Mouse (Mus musculus) layer of hippocampus, adult 9-11 months (tissue): ENCODE measurements at regions not wholly inside any gene's neighbourhood (a gene's known extent, or its start where the extent isn't known, plus 50 kb on each side); places are given as distances from the start of the nearest gene placed in this dataset.

Source experiments
- DNase-seq: peaks from one replicate; pipeline ENCODE4 v3.0.0; 2022

- DNase-seq: no peak
Measured at GRCm38 (mm10) chr4:7206987-7207386, 1031.9 kb downstream of the Car8 start.

GRCm38 (mm10) chr4:7201816-7202215, 1037.0 kb downstream of the Car8 start:
- no peak for DNase-seq

DNA sequence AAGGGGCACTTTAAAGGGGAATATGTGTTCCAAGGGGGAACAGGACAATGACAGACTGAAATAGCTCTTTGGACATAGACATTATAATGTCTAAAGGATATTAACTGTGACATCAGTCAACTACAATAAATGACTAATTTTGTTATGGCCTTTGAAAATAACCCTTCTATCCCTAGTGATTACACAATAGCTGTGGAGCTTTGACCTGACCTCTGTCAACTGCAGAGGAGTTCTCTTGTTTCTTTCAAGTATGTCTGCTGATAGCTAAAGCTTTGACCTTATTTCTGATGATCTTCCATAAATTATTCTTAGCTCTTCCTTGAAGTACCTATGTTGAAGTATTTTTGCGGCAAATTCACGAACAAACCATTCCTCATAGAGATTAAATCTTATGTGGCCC, 1038.9 kb downstream of the Car8 start:
- no peak for DNase-seq

GRCm38 (mm10) chr4:7199052-7199451, 1039.8 kb downstream of the Car8 start:
- no peak for DNase-seq

- no peak for DNase-seq
Measured at GRCm38 (mm10) chr4:7196570-7196969, 1042.3 kb downstream of the Car8 start.

- no peak for DNase-seq
Measured at GRCm38 (mm10) chr4:7195619-7196018, 1043.2 kb downstream of the Car8 start.

DNA sequence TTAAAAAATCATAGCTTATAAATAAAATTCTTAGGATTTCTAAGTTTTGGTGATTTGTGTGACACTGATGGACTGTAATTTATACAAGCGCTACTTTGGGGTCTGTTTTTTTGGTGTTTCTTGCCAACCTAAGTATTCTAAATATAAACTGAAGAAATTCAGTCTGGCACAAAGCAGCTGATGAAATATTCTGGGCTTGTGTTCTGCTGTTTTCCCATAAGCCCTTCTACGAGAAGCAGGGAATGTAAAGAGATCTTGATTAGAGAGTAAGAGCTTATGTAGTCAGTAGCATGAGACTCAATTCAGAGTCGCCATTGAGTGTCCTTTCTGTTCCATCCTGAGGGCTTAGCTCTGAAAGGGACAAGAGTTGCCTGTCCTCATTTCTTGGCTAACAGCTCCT, 1046.9 kb downstream of the Car8 start:
- DNase-seq: no peak

DNA sequence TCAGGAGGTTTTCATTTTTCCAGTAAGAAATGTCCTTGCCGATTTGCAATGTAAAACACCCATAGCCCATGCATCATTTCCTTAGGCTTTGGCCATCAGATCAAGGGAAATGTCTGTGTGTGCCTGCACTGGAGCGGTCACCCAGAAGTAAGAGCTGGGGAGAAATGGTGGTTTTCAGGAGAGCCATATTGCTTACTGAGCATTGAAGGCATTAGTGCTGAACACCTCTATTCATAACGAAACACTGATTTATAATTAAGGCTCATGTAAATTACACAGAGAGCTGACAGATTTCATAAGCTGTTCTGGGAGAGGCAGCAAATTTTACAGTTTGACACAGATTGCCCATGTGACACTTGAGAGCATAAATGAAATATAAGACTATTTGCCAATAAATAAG, 1047.6 kb downstream of the Car8 start:
- DNase-seq: no peak

DNA sequence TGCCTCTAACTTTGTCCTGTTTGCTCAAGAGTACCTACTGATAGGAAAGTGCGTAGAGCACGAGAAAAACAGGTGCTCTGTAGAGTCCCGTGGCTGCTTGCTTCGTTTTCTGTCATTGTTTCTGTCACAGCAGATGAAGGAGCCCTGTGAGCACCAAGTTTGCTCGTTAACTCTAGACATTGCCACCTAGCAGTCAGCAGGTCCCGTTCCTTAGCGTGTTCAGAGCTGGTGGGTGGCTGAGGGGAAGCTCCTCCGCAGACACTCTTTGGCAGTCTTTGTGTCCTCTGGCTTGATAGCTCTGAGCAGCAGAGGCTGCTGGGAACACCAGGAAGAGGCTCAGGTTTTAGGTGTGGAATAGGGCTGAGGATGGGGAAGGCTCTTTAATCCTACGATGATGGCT, 1063.8 kb downstream of the Car8 start:
- DNase-seq: no peak

GRCm38 (mm10) chr4:7172528-7173306, 1066.1 kb downstream of the Car8 start:
- DNase-seq: peak; percentile 14

- DNase-seq: no peak
Measured at GRCm38 (mm10) chr4:7171637-7172417, 1067.0 kb downstream of the Car8 start.

DNA sequence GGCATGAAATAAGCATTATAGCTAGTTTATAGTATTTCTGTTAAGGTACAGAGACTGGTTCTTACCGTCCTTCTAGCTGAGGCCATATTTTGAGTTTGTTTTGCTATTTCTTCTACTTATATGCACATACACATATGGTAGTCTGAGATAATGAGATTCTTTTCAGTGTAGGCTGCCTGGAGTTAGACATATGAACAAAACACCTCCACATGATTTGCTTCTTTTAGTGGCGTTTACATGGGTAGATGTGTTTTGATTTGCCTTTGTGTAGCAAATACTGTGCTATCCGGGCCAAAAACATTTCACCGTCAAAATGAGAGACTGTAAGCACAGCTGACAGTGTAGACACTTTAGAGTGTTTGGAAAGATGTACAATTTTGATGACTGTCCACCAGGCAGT, 1077.4 kb downstream of the Car8 start:
- no peak for DNase-seq

GRCm38 (mm10) chr4:7157883-7158282, 1081.0 kb downstream of the Car8 start:
- DNase-seq: no peak

DNA sequence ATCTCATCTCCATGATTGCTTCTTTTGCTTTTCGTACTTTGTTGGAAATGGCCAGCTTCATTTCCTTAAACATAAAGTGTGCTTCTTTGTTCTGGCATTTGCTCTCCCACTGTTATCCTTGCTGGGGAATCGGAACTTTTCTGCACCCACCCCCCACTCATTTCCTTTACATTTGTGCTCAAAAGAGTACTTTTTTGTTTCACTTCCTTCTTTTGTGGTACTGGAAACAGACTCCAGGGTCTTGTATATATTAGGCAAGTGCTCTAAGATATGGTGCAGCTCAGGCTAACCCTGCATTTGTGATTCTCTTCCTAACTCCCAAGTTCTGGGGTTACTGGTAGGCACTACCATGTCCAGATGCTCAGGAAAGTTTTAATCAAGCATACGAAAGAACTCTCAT, 1084.6 kb downstream of the Car8 start:
- no peak for DNase-seq

GRCm38 (mm10) chr4:7153835-7154234, 1085.0 kb downstream of the Car8 start:
- DNase-seq: no peak

GRCm38 (mm10) chr4:7145756-7146155, 1093.1 kb downstream of the Car8 start:
- no peak for DNase-seq

- DNase-seq: no peak
Measured at GRCm38 (mm10) chr4:7144215-7144614, 1094.6 kb downstream of the Car8 start.

- no peak for DNase-seq
Measured at GRCm38 (mm10) chr4:7143676-7144075, 1095.2 kb downstream of the Car8 start.

- DNase-seq: no peak
Measured at GRCm38 (mm10) chr4:7142781-7143180, 1096.1 kb downstream of the Car8 start.

- DNase-seq: no peak
Measured at GRCm38 (mm10) chr4:7112159-7112558, 1126.7 kb downstream of the Car8 start.

GRCm38 (mm10) chr4:7092957-7093356, 1145.9 kb downstream of the Car8 start:
- DNase-seq: no peak

DNA sequence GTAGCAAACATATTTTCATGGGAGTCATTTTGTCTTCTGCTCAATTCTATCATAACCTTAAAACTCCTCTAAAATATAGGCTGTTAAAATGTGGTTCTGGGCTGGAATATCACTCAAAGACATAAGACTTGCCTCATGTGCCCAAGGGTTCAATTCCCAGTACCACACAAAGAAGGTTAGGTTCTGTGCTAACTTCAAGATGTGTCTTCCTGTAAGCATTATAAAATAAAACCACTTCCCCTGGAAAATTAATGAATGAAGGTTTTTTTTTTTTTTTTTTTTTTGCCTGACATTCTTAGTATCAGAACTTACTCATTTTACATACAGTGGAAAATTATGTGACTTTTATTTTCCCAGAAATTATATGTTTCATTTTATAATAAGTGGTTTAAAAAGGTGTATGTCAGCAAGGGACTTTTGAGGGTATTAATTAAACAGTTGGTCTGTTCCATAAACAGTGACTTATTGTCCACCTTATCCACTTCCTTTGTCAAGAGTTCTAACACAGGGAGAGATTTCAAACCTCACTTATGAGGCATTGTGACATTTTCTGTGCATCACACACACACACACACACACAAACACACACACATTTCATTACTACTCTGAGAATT, 1147.5 kb downstream of the Car8 start:
- no peak for DNase-seq
